Comparison of ENCODE assay signal across 13 mouse cellular contexts in genomic region chr6:54506318-54506717, GRCm38 (mm10). TPM values are rescaled to one million over a fixed set of nuclear protein-coding genes. Genes with fewer than 3 reads are reported as not detected.
"Had no signal": no experiment of that assay in that cellular context is flagged by ENCODE, and none has a peak within 500 bp of the region (broad histone marks: within the 10 kb centered on the region; RNA-seq: fewer than 3 reads in every experiment).

No protein-coding gene starts in this region.

- H3K4me1 ChIP-seq: liver, embryonic 12.5 days; liver, embryonic 15.5 days had no signal

- H3K9ac ChIP-seq: kidney, embryonic 15.5 days; limb, embryonic 13.5 days; liver, embryonic 12.5 days; liver, embryonic 15.5 days; midbrain, embryonic 12.5 days; midbrain, embryonic 15.5 days; neural tube, embryonic 12.5 days; neural tube, embryonic 15.5 days had no signal

- H3K27me3 ChIP-seq: kidney, embryonic 15.5 days; liver, embryonic 12.5 days; liver, embryonic 15.5 days; midbrain, embryonic 12.5 days; midbrain, embryonic 15.5 days; neural tube, embryonic 12.5 days; neural tube, embryonic 15.5 days had no signal

- H3K9me3 ChIP-seq: kidney, embryonic 15.5 days; limb, embryonic 10.5 days; limb, embryonic 13.5 days; liver, embryonic 12.5 days; liver, embryonic 15.5 days; midbrain, embryonic 12.5 days; midbrain, embryonic 15.5 days; neural tube, embryonic 12.5 days; neural tube, embryonic 15.5 days had no signal

- H3K27ac ChIP-seq: kidney, embryonic 15.5 days; limb, embryonic 10.5 days; limb, embryonic 13.5 days; liver, embryonic 12.5 days; liver, embryonic 15.5 days; macrophage; midbrain, embryonic 12.5 days; neural tube, embryonic 12.5 days; neural tube, embryonic 15.5 days; stomach, postnatal 0 days had no signal

- DNase-seq: thymus, adult 2 months had no signal

- H3K4me3 ChIP-seq: kidney, embryonic 15.5 days; limb, embryonic 10.5 days; limb, embryonic 13.5 days; liver, embryonic 12.5 days; liver, embryonic 15.5 days; midbrain, embryonic 12.5 days; midbrain, embryonic 15.5 days; neural tube, embryonic 12.5 days; neural tube, embryonic 15.5 days had no signal

- H3K36me3 ChIP-seq: kidney, embryonic 15.5 days; limb, embryonic 10.5 days; liver, embryonic 12.5 days; liver, embryonic 15.5 days; midbrain, embryonic 15.5 days had no signal

RNA-seq across cellular contexts. Expression of gene Scrn1, which starts 60.0 kb away (rescaled TPM):
- total RNA-seq: megakaryocyte, adult 5-6 weeks had no signal
- polyA plus RNA-seq: macrophage had no signal
